Mouse (Mus musculus) erythroblast, adult 5-6 weeks (primary cell): ENCODE data around the gene Exoc3. TPM values are rescaled to one million over a fixed set of nuclear protein-coding genes. Genes with fewer than 3 reads are reported as not detected.

Source experiments
- ATAC-seq: replicated peaks from 2 replicates; pipeline ENCODE4 v1.8.0; 2016; ENCODE audit warnings: moderate number of reproducible peaks, mild to moderate bottlenecking, moderate TSS enrichment, inconsistent platforms; ENCODE audit not compliant: poor library complexity, low FRiP score, severe bottlenecking
- total RNA-seq, 2 experiments: library from RNA; stranded (forward) in 1 of 2; stranded (reverse) in 1 of 2; fragments of 150-400 nt in 1 of 2; fragments of 200-764, 138-1000 nt in 1 of 2; gene quantifications; 2 replicates each; pipeline versions ENCODE4 v1.2.3 to v1.2.4; 2015 to 2017; ENCODE audit warnings: low replicate concordance in 2 of 2

Exoc3 gene
- total RNA-seq (2015; ENCODE audit: low replicate concordance) = 2.1 and 10.4 TPM in 2 replicates
- total RNA-seq (2017; ENCODE audit: low replicate concordance) = 12.4 and 18.0 TPM in 2 replicates

- peak; percentile 99 for ATAC-seq
Measured at GRCm38 (mm10) chr13:74208317-74208985, at the start of gene Exoc3. TSS of gene Exoc3 (minus strand) at chr13:74208732.

- ATAC-seq = no peak; the same call in 1 of the 2 replicates
Measured at GRCm38 (mm10) chr13:74246494-74246893, 38.0 kb upstream of the Exoc3 start.

GRCm38 (mm10) chr13:74245899-74246231, 37.3 kb upstream of the Exoc3 start:
- ATAC-seq = no peak

GRCm38 (mm10) chr13:74245214-74245898, 36.8 kb upstream of the Exoc3 start:
- ATAC-seq = no peak

- ATAC-seq = no peak
Measured at GRCm38 (mm10) chr13:74237574-74237973, 29.0 kb upstream of the Exoc3 start.

- ATAC-seq = no peak
Measured at GRCm38 (mm10) chr13:74220659-74221058, 12.1 kb upstream of the Exoc3 start.

GRCm38 (mm10) chr13:74218441-74218840, 9.9 kb upstream of the Exoc3 start:
- ATAC-seq = no peak

GRCm38 (mm10) chr13:74208986-74209345, 434 bp upstream of the Exoc3 start:
- ATAC-seq = no peak; the same call in 1 of the 2 replicates

GRCm38 (mm10) chr13:74196451-74196850, 12.1 kb downstream of the Exoc3 start:
- no peak for ATAC-seq

GRCm38 (mm10) chr13:74192613-74193012, 15.9 kb downstream of the Exoc3 start:
- no peak for ATAC-seq

GRCm38 (mm10) chr13:74183011-74183695, 25.4 kb downstream of the Exoc3 start:
- no peak for ATAC-seq

- ATAC-seq = no peak
Measured at GRCm38 (mm10) chr13:74172036-74172435, 36.5 kb downstream of the Exoc3 start.

- ATAC-seq = no peak
Measured at GRCm38 (mm10) chr13:74169446-74170164, 38.9 kb downstream of the Exoc3 start.

GRCm38 (mm10) chr13:74167492-74167891, 41.0 kb downstream of the Exoc3 start:
- no peak for ATAC-seq

GRCm38 (mm10) chr13:74167057-74167413, 41.5 kb downstream of the Exoc3 start:
- ATAC-seq = no peak

GRCm38 (mm10) chr13:74166348-74167056, 42.0 kb downstream of the Exoc3 start:
- ATAC-seq = peak; percentile 73

- no peak for ATAC-seq
Measured at GRCm38 (mm10) chr13:74147327-74147726, 61.2 kb downstream of the Exoc3 start.

GRCm38 (mm10) chr13:74145983-74146622, 62.4 kb downstream of the Exoc3 start:
- ATAC-seq = no peak
